Mouse (Mus musculus): ENCODE measurements around the gene Mastl. TPM values are rescaled to one million over a fixed set of nuclear protein-coding genes. Genes with fewer than 3 reads are reported as not detected.

Mastl gene
- 3.3 and 3.4 TPM in 2 replicates for polyA plus RNA-seq (2012; rRNA removed)

DNA sequence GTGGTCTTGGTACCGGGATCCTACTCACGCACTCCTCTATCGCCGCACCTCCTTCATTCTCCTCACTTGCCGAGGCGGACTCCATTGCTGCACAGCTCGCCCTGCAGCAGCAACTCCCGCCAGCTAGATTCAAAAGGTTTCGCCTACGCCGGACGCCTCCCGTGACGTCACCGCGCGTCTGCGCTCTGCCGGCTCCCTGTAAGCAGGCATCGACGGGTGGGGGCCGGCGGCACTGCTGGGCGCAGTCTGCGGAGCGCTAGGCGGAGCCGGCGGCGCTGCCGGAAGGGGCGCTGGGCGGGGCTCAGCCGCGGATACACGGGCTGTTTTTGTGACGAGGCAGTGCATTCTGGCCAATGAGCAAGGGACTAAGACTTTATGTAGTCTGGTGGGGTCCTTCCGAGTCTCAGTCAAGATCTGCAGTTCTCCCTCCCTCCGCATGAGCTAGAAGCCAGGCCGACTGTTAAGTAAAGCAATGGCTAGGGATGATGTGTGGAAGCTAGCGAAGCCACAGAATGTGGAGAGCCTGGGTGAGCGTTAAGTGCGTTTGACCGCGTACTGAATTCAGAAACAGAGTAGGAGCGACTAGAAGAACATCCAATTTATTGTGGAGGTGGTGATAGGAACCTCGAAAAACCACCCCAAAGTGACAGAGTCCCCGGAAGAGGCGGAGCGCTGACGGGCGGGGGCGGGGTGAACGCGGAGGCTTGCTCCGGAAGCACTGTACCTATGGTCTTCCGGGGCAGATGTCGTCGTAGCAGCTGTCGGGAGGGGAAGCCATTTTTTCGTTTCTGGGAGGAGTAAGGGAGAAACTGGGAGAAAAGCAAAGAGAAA lies at the start of gene Mastl, which contains the start of gene Yme1l1:
TSS of gene Mastl (minus strand) at position 248 of the 831 bp plus-strand sequence.
TSS of gene Yme1l1 (plus strand) at position 593 of the 831 bp plus-strand sequence.

DNA sequence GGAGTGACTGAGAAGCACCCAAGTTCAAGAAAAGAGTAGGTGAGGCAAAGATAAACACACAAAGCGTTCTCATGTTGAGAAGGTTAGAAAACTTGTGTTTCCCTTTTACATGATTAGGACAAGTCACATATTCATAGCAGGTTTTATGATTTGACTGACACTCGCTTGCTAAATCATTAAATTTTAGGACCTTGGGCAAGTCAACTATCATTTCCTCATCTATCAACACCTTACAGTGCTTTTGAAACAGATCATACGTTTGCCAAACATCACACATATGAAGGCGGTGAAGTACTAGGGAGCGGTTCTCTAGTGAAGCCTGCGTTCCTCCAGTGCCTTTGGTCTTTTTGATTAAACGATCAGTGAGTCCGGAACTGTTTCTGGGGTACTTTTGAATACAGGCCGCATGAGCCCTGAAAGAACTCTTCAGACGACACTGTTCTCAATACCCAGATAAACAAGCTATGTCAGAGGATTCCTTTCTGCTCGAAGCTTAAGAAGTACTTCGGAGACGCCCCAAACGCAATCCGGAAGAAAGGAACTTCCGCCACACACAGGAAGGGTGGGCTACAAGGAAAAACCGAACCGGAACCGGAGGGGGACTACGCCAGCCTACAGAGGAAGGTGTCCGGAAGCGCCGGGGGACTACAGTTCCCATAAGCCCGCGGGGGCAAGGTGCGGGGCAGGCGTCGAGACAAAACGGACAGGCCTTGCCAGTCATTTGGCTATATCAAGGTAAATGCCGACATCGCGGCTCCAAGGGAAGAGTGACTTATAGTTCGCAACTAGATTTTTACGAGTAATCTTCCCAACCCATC lies 88.1 kb downstream of the Mastl start, which contains the start of gene Acbd5:
TSS of gene Acbd5 (plus strand) at position 616 of the 818 bp plus-strand sequence.

Other genes with a start within 250 kb of the Mastl start
- 79.1 and 100 TPM in 2 replicates for gene Abi1, start 115.8 kb downstream of the Mastl start, polyA plus RNA-seq (2012; rRNA removed)
- 32.4 and 34.7 TPM in 2 replicates for gene Acbd5, start 87.9 kb downstream of the Mastl start, polyA plus RNA-seq (2012; rRNA removed)
- 37.7 and 40.4 TPM in 2 replicates for gene Yme1l1, start 345 bp upstream of the Mastl start, polyA plus RNA-seq (2012; rRNA removed)
- gene 4931423N10Rik, start 51.5 kb upstream of the Mastl start, polyA plus RNA-seq (2012; rRNA removed): 0.08 and 0.12 TPM in 2 replicates
- 1.0 and 1.4 TPM in 2 replicates for gene Nxph2, start 165.2 kb upstream of the Mastl start, polyA plus RNA-seq (2012; rRNA removed)

Measured in central nervous system, embryonic 14 days (tissue).